Mouse (Mus musculus) layer of hippocampus, adult 11-12 months (tissue): ENCODE data around the gene Dvl2.
A peak's percentile ranks its signal among the peaks of the same experiment; 100 is the strongest.
"Not testable (repeated sequence)": the region's sequence is repeated elsewhere in the genome, so short reads cannot be mapped to it uniquely, and the experiment has no call there.

Experiments
- DNase-seq: peaks from one replicate; pipeline ENCODE4 v3.0.0; 2022; ENCODE audit warnings: low spot score

Dvl2 gene

DNA sequence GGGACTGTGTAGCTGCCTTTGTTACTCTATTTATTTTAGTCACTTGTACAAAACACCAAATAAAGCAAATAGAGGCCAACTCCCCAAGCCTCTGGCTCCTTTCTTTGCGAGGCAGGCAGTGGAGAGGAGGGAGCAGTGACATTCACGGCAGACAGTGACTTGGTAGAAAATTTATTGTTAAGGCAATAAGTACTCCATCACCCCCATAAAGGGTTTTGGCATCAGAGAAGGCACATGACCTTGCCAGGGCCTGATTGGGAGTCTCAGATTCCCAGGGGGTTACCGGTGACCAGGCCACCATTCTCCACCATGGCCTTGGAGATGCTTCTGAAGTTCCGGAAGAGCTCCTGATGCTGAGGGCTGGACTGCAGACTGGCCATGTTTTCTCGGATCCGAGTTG is 9.6 kb downstream of the Dvl2 start:
- DNase-seq = no peak

DNA sequence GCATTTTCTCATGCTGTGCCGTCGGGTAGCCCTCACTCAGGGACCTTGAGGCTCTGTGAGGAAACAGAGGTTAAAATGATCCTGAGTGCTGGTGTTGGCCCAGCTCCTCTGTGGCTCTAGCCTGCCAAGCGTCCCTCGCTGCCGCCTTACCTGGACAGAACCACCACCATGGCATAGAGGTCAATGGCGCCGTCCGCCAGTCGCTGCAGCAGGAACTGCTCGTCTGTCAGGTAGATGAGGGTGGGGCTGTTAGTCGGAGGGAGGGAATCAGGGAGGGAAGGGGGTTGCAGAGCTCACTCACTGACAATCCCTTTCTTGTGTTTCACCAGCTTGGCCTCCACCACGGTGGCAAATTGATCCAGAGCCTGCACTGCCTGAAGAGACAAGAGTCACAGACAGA is 10.2 kb downstream of the Dvl2 start:
- DNase-seq = no peak

- no peak for DNase-seq
These were observed 10.6 kb downstream of the Dvl2 start for GRCm38 (mm10) chr11:70010961-70011360.

DNA sequence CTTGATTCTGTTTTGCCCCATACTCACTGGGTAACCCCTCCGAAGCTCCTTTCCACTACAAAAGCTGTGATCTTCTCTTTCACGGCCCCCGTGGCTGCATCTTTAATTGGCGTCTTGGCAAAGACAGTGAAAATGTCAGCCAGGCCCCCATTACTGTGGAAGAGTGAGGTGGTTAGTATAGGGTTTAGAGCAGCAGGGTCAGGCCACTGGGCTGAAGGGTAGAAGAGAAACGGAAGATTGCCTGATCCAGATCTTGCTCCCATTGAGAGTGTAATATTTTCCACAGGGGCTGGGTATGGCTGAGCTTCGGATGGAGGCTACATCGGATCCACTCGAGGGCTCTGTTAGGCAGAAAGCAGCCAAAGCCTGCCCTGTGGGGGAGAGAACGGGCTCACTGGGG is 12.5 kb downstream of the Dvl2 start:
- DNase-seq = no peak

DNA sequence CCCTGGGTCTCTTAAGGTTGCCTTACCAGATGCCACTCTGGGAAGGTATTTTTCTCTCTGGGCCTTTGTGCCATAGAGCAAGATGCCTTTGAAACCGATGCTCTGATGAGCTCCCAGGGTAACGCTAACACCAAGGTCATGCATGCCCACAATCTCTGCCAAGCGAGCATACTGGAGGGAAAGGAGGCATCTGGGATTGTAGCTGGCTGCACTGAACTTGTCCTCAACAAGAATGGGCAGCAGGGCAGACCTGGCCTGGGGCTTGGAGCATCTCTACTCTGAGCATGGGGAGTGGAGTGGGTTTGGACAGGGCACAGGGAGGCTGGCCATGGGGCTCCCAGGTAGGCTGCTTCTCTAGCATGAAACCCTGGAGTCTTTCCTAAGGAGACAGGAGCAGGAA is 13.0 kb downstream of the Dvl2 start:
- DNase-seq = no peak

- no peak for DNase-seq
These were observed 13.7 kb downstream of the Dvl2 start for GRCm38 (mm10) chr11:70014051-70014450.

DNA sequence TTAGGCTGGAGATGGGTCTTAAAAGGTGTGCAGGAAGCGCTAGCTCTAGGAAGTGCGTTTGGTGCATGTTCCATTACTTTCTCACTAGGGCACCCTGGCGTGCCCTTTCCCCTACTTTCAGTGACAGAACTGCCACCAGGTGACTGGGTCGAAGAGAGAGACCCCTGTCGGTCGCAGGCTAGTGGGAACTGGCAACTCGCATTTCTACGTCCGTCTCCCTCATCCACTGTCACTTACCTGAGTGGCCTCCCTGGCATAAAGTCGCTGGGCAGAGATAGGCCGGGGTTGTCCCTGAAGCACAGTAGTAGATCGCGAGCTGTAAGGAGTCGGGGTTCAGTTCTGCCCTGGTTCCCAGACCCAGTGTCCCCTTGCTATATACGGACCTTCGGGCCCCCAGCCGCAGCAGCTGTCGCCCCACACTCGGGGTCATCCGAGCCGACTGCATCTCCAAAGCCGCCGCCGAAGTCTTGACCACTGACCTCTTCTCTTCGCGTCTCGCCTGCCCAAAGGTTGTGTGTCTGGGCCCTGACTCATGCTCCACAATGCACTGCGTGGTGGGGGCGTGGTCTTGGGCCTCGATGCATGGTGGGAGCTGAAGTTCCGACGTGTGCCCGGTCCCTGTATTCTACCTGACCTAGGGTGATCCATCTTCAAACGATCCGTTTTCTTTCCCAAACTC is 14.6 kb downstream of the Dvl2 start, which contains the start of gene Acadvl:
Gene Acadvl, minus strand, starts transcription at position 532 of the 679 bp plus-strand sequence.
- DNase-seq = peak; percentile 91

GRCm38 (mm10) chr11:70015677-70016076 is 15.3 kb downstream of the Dvl2 start:
- no peak for DNase-seq

- DNase-seq = not testable (repeated sequence)
These were observed 15.8 kb downstream of the Dvl2 start for GRCm38 (mm10) chr11:70016177-70016576.

- no peak for DNase-seq
These were observed 16.3 kb downstream of the Dvl2 start, which contains the start of gene Dlg4 for GRCm38 (mm10) chr11:70016669-70017068. TSS of gene Dlg4 (plus strand) at chr11:70016942.

GRCm38 (mm10) chr11:70017199-70017767 is 16.9 kb downstream of the Dvl2 start:
- no peak for DNase-seq

DNA sequence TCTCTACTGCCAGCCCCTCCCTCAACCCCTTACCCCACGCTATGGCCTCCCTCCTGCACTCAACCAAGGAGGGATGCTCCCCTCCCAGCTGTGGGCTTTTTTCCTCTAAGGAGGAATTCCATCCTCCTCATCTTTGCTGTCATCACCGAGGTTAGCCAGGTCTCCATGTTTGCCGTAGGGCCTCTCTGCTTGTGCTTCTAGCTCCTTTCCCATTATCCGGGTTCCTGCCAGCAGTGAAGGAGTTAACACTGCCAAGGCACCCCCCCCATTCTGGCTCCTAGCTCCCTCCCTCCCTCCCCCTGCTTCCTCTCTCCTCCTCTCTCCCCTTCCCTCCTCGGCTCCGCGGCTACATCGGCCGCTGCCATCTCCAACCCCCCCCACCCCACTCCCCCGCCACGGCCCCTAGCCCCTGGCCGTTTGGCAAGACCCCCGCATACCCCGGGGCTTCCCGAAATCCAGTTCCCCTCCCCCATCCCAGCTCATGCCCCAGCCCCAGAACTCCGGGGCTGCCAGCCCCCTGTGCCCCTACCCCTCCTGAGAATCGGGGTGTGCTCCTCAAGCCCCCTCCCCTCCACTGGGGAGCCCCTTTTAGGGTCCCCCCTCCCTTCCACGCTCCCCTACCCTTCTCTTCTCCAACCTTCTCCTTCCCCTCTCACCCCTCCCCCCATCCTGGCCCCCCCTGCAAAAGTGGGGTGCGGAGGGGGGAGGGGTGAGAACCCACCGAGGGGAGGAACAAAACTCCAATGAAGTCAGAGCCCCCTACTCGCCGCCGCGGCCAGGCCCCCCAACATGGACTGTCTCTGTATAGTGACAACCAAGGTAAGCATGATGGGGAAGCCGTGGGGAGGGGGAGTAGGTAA is 18.0 kb downstream of the Dvl2 start:
- DNase-seq = peak; percentile 68

DNA sequence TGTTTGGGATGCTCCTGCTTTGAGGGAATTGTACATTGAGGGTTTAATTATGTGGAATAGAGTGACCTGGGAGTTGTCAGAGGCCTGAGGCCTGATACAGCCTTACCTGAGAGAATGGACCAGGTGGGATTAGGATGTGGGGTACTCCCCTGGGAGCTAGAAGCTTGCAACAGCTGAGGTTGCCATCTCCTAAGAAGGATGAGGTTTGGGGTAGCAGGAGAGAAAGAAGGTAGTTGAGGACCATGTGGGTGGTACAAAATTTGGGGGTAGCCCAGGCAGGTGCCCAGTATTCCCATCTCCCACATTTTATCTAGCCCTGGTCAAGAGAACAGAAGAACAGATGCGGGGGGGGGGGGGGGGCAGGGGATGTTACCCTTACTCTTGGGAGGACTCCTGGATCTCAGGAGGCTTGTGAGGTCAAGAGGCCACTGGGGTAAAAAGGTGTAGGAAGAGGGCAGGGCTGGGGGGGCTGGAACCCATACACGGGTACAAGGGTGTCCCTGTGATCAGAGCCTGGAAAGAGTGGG is 19.2 kb downstream of the Dvl2 start:
- no peak for DNase-seq

DNA sequence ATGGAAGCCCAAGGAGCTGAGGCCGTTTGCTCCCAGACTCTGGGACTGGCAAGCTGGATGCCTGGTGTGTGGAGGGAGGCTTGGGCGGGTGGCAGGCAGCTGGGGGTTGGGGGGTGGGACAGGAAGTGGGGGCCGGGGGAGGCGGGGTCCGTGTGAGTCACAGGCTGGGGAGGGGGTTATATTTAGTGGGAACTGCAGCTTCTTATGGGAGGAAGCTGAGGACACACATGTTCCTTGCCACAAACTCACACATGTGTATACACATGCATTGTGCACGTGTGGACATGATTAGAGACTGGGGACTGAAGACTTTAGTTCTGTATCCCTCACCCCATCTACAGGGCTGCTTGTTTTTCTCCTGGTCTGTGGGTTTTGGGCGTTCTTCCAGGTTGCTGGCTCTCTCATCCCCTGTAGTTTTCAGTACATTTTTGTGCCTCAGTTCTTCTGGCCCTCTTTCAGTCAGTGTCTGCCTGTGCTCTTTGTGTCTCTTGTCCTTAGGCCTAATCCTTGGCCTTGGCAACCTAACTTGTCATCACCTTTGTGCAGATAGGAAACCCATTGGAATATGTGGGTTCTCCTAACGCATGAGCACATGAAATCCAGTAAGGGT is 19.7 kb downstream of the Dvl2 start:
- DNase-seq = peak; percentile 56

- peak; percentile 86 for DNase-seq
These were observed 20.4 kb downstream of the Dvl2 start for GRCm38 (mm10) chr11:70020731-70021263.

DNA sequence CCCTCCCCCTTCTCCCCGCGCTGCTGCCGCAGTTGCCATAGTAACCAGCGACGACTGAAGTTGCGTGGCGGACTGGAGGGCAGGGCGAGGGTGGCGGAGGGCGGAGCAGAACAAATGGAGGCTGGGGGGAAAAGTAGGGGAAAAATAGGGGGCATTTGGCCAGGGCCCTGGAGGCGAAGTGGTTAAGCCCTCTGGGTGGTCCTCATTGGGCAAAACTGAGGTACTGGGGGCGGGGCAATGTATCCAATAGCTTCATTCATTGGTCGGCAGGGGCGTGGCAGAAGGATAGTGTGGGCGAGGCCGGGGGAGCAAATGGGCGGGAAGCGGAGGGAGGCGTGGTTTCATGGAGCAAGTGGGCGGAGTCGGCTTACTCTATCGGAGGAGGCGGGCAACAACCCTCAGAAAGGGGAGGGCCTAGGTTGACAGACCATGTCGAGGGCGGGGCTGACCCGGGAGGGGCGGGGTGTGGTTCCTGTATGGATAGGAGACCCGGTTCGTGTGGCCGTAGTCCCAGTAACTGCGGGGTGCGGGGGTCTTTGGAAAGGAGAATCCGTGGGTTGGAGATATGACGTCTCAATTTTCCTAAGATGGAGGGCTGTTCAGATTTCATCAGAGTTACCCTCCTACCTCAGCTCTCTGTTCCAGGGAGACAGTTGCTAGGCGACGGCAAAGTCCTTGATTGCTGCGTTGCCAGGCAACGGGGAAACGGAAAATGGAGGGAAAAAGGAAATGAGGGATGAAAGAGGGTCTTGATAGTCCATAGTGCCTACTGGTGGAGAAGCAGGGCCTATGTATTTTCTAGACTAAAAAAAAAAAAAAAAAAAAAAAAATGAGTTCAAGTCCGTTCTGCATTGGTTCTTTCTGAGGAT is 21.1 kb downstream of the Dvl2 start:
- peak; percentile 99 for DNase-seq

- no peak for DNase-seq
These were observed 23.2 kb downstream of the Dvl2 start for GRCm38 (mm10) chr11:70023481-70024150.

DNA sequence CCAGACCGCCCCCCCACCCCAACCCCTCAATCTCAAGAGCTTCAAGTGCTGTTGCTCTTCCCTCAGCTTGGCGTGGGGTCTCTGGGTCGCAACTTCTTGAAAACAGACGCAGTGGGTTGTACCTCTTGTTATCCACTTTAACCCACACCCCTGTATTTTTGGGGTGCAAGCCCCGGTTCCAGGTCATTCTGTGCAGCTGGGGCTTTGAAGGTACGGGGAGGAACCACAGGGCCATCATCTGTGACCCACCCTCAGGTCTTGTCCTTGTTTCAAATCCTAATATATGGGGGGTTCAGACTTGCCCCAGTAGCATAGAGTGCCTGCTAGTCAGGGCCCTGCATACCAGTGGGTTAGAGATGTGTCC is 23.7 kb downstream of the Dvl2 start:
- no peak for DNase-seq

DNA sequence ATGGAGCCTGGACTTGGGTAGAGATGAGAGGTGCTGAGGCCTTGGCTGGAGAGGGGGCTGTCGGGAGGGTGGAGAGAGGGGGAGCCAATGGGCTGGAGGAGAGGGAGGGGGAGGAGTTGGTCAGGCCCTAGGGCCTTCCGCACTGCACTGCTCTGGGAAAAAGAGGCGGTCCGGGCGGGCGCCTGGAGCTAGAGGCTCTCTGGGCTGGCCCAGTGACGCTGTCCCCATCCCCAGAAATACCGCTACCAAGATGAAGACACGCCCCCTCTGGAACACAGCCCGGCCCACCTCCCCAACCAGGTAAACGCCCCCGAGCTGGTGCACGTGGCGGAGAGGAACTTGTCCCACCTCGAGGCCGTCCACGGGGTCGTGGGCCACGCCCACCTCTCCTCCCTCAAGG is 26.3 kb downstream of the Dvl2 start:
- DNase-seq = no peak

DNA sequence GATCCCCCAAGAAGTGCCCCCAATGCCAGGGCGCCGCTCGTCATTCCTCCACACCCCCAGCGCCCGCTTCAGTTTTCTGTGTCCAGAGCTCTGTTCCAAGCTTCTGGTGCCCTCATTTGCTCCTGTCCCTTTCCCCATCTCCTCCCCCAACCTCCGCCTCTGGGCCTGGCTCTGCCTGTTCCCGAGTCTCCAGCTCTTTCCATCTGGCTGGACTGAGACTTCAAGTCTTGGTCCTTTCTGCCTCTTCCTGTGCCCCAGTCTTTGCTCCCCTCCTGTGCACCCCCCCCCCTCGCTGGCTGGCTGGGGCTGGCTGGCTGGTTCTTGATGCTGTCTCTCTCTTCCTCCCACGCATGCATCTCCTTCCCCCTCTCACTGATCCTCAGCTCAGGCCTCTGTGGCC is 27.0 kb downstream of the Dvl2 start:
- DNase-seq = no peak
